Mouse (Mus musculus) stomach, embryonic 14.5 days (tissue): ENCODE measurements around the gene Ankrd6. TPM values are rescaled to one million over a fixed set of nuclear protein-coding genes. Genes with fewer than 3 reads are reported as not detected.

Source experiments
- ATAC-seq: fragments of 200-750 bp; cut with Nextera tagmentation; 2 replicates; pipeline ENCODE4 v1.8.0; 2017; ENCODE audit warnings: low read depth, moderate TSS enrichment; ENCODE audit not compliant: insufficient number of reproducible peaks, insufficient read depth, low FRiP score
- H3K27ac ChIP-seq: fragments of 300-500 bp; sonication (generic); 2 replicates; pipeline ENCODE4 v1.5.1; 2014; ENCODE audit warnings: mild to moderate bottlenecking, low read length, moderate library complexity, mixed read lengths
- H3K27me3 ChIP-seq: fragments of 300-500 bp; sonication (generic); 2 replicates; pipeline ENCODE4 v1.6.1; 2014; ENCODE audit warnings: low read length, control low read depth, mixed read lengths; ENCODE audit not compliant: control insufficient read depth, insufficient read depth
- H3K36me3 ChIP-seq: fragments of 300-500 bp; sonication (generic); 2 replicates; pipeline ENCODE4 v1.6.1; 2014; ENCODE audit warnings: mild to moderate bottlenecking, control low read depth, low read length, moderate library complexity, mixed read lengths; ENCODE audit not compliant: control insufficient read depth, insufficient read depth
- H3K4me1 ChIP-seq: fragments of 300-500 bp; sonication (generic); 2 replicates; pipeline ENCODE4 v1.6.1; 2014; ENCODE audit warnings: low read length, control low read depth, mixed read lengths; ENCODE audit not compliant: control insufficient read depth, insufficient read depth
- H3K4me2 ChIP-seq: fragments of 300-500 bp; sonication (generic); replicated peaks from 2 replicates; pipeline ENCODE4 v1.6.1; 2014; ENCODE audit warnings: low read depth, low read length, control low read depth
- H3K4me3 ChIP-seq: fragments of 300-500 bp; sonication (generic); 2 replicates; pipeline ENCODE4 v1.5.1; 2014; ENCODE audit warnings: low read depth, low read length, control low read depth
- H3K9ac ChIP-seq: fragments of 300-500 bp; sonication (generic); replicated peaks from 2 replicates; pipeline ENCODE4 v1.6.1; 2014; ENCODE audit warnings: low read depth, mild to moderate bottlenecking, control low read depth, low read length, moderate library complexity, mixed read lengths
- H3K9me3 ChIP-seq: fragments of 300-500 bp; sonication (generic); 2 replicates; pipeline ENCODE4 v1.6.1; 2016; ENCODE audit warnings: low read depth, low read length, control low read depth; ENCODE audit not compliant: control insufficient read depth
- WGBS: fragments of 180-500 bp; shearing (Covaris S2); extraction: QIAGEN DNeasy Blood & Tissue Kit; methylation state at CpG from one replicate; pipeline ENCODE4 v1.1.7; 2014; 5-methylcytosine and 5-hydroxymethylcytosine counted together
- polyA plus RNA-seq: library from polyadenylated mRNA; unstranded; fragments of >200 nt; fragmentation: Nextera tagmentation; extraction: Ambion mirVana; gene quantifications from 2 replicates; pipeline ENCODE4 v1.2.1, GENCODE M21; 2014

The Ankrd6 gene
- 5.6 and 6.9 TPM in 2 replicates for polyA plus RNA-seq

GRCm38 (mm10) chr4:32950356-32951034 lies at the start of gene Ankrd6:
TSS of gene Ankrd6 (minus strand) at chr4:32950841.
- Histone ChIP-seq H3K4me2 (peak within 1 kb of the TSS; percentile 97), H3K9ac (peak within 1 kb of the TSS; percentile 46; the same call in 1 of the 2 replicates), H3K36me3 (no peaks in the 10 kb centered on the region), H3K9me3 (no peaks in the 10 kb centered on the region), H3K4me3 (peak within 1 kb of the TSS; percentile 69), H3K27me3 (no peaks in the 10 kb centered on the region), H3K4me1 (peaks cover 10% of the 10 kb centered on the region; the same call in 1 of the 2 replicates), H3K27ac (no peak within 1 kb of the TSS)
- WGBS: under 1% methylated on average over 66 of the region's 66 CpGs
- ATAC-seq: peak; percentile 89

GRCm38 (mm10) chr4:32998996-32999395 lies 48.4 kb upstream of the Ankrd6 start:
- H3K27ac ChIP-seq: no peak overlapping the region
- no peak overlapping the region for H3K4me2 ChIP-seq
- no peaks in the 10 kb centered on the region for H3K27me3 ChIP-seq
- no peaks in the 10 kb centered on the region for H3K9me3 ChIP-seq
- ATAC-seq: no peak
- H3K36me3 ChIP-seq: no peaks in the 10 kb centered on the region
- H3K9ac ChIP-seq: no peak overlapping the region
- no peaks in the 10 kb centered on the region for H3K4me1 ChIP-seq
- H3K4me3 ChIP-seq: no peak overlapping the region
- WGBS: 95% methylated on average over 8 of the region's 8 CpGs

GRCm38 (mm10) chr4:32997571-32997970 lies 46.9 kb upstream of the Ankrd6 start:
- H3K4me3 ChIP-seq: no peak overlapping the region
- no peak overlapping the region for H3K9ac ChIP-seq
- no peaks in the 10 kb centered on the region for H3K27me3 ChIP-seq
- H3K4me1 ChIP-seq: no peaks in the 10 kb centered on the region
- no peak overlapping the region for H3K27ac ChIP-seq
- ATAC-seq: no peak
- H3K9me3 ChIP-seq: no peaks in the 10 kb centered on the region
- H3K36me3 ChIP-seq: no peaks in the 10 kb centered on the region
- WGBS: 78% methylated on average over 5 of the region's 5 CpGs
- no peak overlapping the region for H3K4me2 ChIP-seq

GRCm38 (mm10) chr4:32996083-32996482 lies 45.4 kb upstream of the Ankrd6 start:
- ATAC-seq: no peak
- H3K4me2 ChIP-seq: no peak overlapping the region
- 92% methylated on average over 5 of the region's 5 CpGs for WGBS
- H3K36me3 ChIP-seq: no peaks in the 10 kb centered on the region
- H3K9me3 ChIP-seq: no peaks in the 10 kb centered on the region
- H3K4me3 ChIP-seq: no peak overlapping the region
- no peaks in the 10 kb centered on the region for H3K4me1 ChIP-seq
- H3K27ac ChIP-seq: no peak overlapping the region
- H3K27me3 ChIP-seq: no peaks in the 10 kb centered on the region
- H3K9ac ChIP-seq: no peak overlapping the region

GRCm38 (mm10) chr4:32994168-32994567 lies 43.5 kb upstream of the Ankrd6 start:
- Histone ChIP-seq H3K4me3 (no peak overlapping the region), H3K4me1 (no peaks in the 10 kb centered on the region), H3K4me2 (no peak overlapping the region), H3K9ac (no peak overlapping the region), H3K27me3 (no peaks in the 10 kb centered on the region), H3K27ac (no peak overlapping the region), H3K9me3 (no peaks in the 10 kb centered on the region), H3K36me3 (no peaks in the 10 kb centered on the region)
- ATAC-seq: no peak
- 72% methylated on average over 3 of the region's 3 CpGs for WGBS

- H3K4me3 ChIP-seq: no peak overlapping the region
- no peaks in the 10 kb centered on the region; the same call in 1 of the 2 replicates for H3K27me3 ChIP-seq
- no peaks in the 10 kb centered on the region for H3K9me3 ChIP-seq
- ATAC-seq: no peak
- no peak overlapping the region for H3K4me2 ChIP-seq
- no peak overlapping the region for H3K27ac ChIP-seq
- H3K4me1 ChIP-seq: peaks cover 6% of the 10 kb centered on the region; the same call in 1 of the 2 replicates
- no peaks in the 10 kb centered on the region for H3K36me3 ChIP-seq
- WGBS: 83% methylated on average over 2 of the region's 2 CpGs
- no peak overlapping the region for H3K9ac ChIP-seq
These were observed 38.7 kb upstream of the Ankrd6 start for GRCm38 (mm10) chr4:32989346-32989745.

- no peak overlapping the region for H3K27ac ChIP-seq
- 53% methylated on average over 3 of the region's 3 CpGs for WGBS
- no peak; the same call in 1 of the 2 replicates for ATAC-seq
These were observed 36.4 kb upstream of the Ankrd6 start for GRCm38 (mm10) chr4:32987006-32987405.

GRCm38 (mm10) chr4:32985684-32986083 lies 35.0 kb upstream of the Ankrd6 start:
- H3K36me3 ChIP-seq: no peaks in the 10 kb centered on the region
- H3K9ac ChIP-seq: no peak overlapping the region
- no peaks in the 10 kb centered on the region for H3K9me3 ChIP-seq
- peaks cover 6% of the 10 kb centered on the region; the same call in 1 of the 2 replicates for H3K4me1 ChIP-seq
- no peaks in the 10 kb centered on the region; the same call in 1 of the 2 replicates for H3K27me3 ChIP-seq
- no peak overlapping the region for H3K4me3 ChIP-seq
- WGBS: 8% methylated on average over 3 of the region's 3 CpGs
- no peak for ATAC-seq
- no peak overlapping the region for H3K4me2 ChIP-seq
- H3K27ac ChIP-seq: no peak overlapping the region

More at GRCm38 (mm10) chr4:32987006-32987405, 36.4 kb upstream of the Ankrd6 start:
- no peaks in the 10 kb centered on the region for H3K36me3 ChIP-seq
- H3K9me3 ChIP-seq: no peaks in the 10 kb centered on the region
- H3K4me2 ChIP-seq: no peak overlapping the region
- peaks cover 6% of the 10 kb centered on the region; the same call in 1 of the 2 replicates for H3K4me1 ChIP-seq
- H3K4me3 ChIP-seq: no peak overlapping the region
- no peaks in the 10 kb centered on the region; the same call in 1 of the 2 replicates for H3K27me3 ChIP-seq
- no peak overlapping the region for H3K9ac ChIP-seq
